Mouse (Mus musculus) CD4-positive, CD25-positive, alpha-beta regulatory T cell (primary cell): ENCODE measurements around the gene Gm10251. TPM values are rescaled to one million over a fixed set of nuclear protein-coding genes. Genes with fewer than 3 reads are reported as not detected.

ENCODE experiments used
- polyA plus RNA-seq: library from polyadenylated mRNA; unstranded; fragments of 100-300 nt; shearing (Covaris generic); gene quantifications from one replicate; pipeline ENCODE4 v1.2.1, GENCODE M21; 2017

Gene Gm10251
- polyA plus RNA-seq: not detected

GRCm38 (mm10) chr14:6684070-6684469 is at the start of gene Gm10251:
TSS of gene Gm10251 (minus strand) at chr14:6684170.

GRCm38 (mm10) chr14:6720151-6720550 is 36.2 kb upstream of the Gm10251 start, which contains the start of gene Gm8050:
TSS of gene Gm8050 (minus strand) at chr14:6720251.

GRCm38 (mm10) chr14:6622318-6622717 is 61.7 kb downstream of the Gm10251 start, which contains the start of gene Gm3460:
TSS of gene Gm3460 (minus strand) at chr14:6622418.

GRCm38 (mm10) chr14:6590513-6590912 is 93.5 kb downstream of the Gm10251 start, which contains the start of gene Gm3629:
TSS of gene Gm3629 (minus strand) at chr14:6590613.

Other genes starting within 250 kb of the Gm10251 start
- gene Gm3594, start 239.6 kb downstream of the Gm10251 start, polyA plus RNA-seq: not detected
- gene Gm8356, start 146.9 kb downstream of the Gm10251 start, polyA plus RNA-seq: not detected
- not detected for gene Gm3629, start 93.6 kb downstream of the Gm10251 start, polyA plus RNA-seq
- gene Gm3460, start 61.8 kb downstream of the Gm10251 start, polyA plus RNA-seq: not detected
- gene Gm8050, start 36.1 kb upstream of the Gm10251 start, polyA plus RNA-seq: not detected
- gene Gm3636, start 58.2 kb upstream of the Gm10251 start, polyA plus RNA-seq: 12.7 TPM
- not detected for gene Gm8362, start 90.2 kb upstream of the Gm10251 start, polyA plus RNA-seq
- gene Gm3642, start 156.1 kb upstream of the Gm10251 start, polyA plus RNA-seq: not detected
- 5.1 TPM for gene Gm3667, start 205.8 kb upstream of the Gm10251 start, polyA plus RNA-seq